Mouse (Mus musculus): ENCODE measurements around the gene Lamb2.

Gene Lamb2

GRCm38 (mm10) chr9:108479721-108480351 is at the start of gene Lamb2:
TSS of gene Lamb2 (plus strand) at chr9:108479736.
- DNase-seq: peak; percentile 19 to 69

GRCm38 (mm10) chr9:108431431-108432067 is 48.0 kb upstream of the Lamb2 start:
- DNase-seq: no peak

DNA sequence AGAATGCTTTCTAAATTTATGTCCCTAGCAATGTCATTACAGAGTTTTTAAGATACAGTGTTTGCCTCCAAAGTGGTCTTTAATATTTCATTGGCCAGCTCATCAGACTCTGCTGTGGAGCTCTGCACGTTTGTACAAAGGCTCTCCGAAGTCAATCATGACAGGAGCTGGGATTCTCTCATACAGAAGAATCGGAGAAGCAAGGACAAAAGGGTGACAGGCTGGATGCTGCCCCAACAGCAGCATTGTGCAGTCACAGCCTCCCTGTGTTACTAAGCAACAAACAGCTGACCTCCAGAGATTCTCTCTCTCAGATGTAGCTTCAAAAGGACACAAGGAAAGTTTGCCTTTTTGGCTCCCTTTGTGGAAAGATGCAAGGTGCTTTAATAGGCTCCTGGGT is 43.4 kb upstream of the Lamb2 start, which contains the start of gene BC048562:
TSS of gene BC048562 (plus strand) at position 301 of the 400 bp plus-strand sequence.
- DNase-seq: no peak

DNA sequence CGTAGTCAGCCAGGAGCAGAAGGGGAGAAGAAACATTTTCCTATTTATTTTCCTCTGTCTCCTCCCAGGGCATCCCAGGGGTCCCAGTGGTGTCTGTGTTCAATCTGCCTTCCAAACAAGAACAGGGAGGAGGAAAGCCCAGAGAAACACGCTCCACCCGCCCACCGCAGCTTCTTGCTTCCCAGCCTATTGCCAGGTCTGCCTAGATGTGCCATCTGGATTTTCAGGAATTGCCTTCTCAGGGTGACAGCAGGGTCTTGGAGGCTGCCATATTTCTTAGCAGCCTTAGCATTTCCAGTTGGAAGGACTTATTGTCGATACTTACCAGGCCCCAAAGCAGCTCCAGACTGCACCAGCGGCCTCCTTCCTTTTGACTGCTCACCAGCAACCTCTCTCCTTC is 40.4 kb upstream of the Lamb2 start:
- no peak for DNase-seq

DNA sequence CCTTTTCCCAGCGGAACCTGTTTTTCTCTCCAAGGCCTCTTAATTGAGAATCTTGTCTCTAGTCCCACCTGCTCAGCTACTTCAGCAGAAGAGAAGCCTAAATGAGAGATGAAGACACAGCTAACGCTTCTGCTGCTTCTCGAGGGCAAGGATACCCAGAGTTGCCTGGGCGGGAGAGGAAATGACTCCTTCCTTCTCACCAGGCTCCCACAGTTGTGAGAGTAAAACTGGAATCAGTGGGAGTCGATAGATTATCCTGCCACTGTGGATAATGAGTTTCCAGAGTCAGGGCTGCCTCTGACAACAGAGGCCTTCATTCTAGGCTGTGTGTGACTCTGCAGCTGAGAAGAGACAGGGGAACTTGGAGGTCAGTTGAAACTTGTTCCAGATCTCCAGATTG is 39.1 kb upstream of the Lamb2 start:
- no peak for DNase-seq

DNA sequence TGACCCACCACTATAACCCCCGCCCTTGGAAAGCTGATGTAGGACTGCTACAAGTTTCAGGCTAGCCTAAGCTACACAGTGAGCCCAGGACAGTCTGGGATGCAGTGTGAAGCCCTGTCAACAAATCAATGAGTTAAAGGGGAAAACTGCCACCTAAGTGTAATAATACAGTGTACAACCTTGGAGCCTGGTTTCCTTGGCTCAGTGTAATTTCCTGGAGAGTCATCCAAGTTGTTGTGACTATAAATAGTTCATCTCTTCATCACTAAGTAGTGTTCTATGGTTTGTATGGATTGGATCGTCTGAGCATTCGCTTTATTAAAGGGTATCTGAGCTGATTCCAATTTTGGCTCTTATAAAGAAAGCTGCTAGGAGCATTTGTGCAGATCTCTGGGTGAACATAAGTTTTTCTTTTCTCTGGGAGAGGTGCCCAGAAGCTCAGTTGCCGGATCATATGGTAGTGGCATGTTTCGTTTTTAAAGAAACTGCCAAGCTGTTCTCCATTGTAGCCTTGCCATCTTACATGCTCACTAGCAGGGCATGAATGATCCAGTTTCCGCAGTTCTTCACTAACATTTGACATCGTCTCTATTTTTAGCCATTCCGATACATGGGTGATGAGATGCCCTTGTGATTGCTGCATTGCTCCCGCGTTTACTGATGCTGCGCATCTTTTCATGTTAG is 38.2 kb upstream of the Lamb2 start:
- no peak for DNase-seq

- no peak for DNase-seq
Observed at GRCm38 (mm10) chr9:108445125-108445524, 34.4 kb upstream of the Lamb2 start.

DNA sequence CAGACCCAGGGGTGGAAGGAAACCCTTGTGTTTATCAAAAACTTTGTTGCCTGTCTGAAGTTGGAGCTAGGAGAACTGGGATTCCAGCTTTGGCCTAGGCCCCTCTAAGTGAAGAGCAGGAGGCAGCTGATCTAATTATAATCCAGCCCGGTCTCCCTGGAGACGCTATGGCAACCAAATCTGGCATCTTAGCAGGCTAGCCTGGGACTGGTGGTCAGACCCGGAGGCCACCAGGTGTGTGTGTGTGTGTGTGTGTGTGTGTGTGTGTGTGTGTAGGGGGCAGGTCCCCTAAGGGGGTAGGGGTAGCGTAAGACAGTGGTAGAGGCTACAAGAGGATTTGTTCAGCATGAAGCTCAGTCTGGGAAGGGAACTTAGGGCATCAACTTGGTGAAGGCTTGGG is 29.7 kb upstream of the Lamb2 start:
- no peak for DNase-seq

GRCm38 (mm10) chr9:108450292-108451169 is 29.0 kb upstream of the Lamb2 start:
- no peak for DNase-seq

- DNase-seq: no peak
Observed at GRCm38 (mm10) chr9:108451170-108451493, 28.4 kb upstream of the Lamb2 start.

- no peak for DNase-seq
Observed at GRCm38 (mm10) chr9:108451519-108452160, 27.9 kb upstream of the Lamb2 start.

- DNase-seq: peak; percentile 72 to 83
Observed at GRCm38 (mm10) chr9:108452291-108452906, 27.1 kb upstream of the Lamb2 start.

- DNase-seq: no peak
Observed at GRCm38 (mm10) chr9:108452911-108453310, 26.6 kb upstream of the Lamb2 start.

DNA sequence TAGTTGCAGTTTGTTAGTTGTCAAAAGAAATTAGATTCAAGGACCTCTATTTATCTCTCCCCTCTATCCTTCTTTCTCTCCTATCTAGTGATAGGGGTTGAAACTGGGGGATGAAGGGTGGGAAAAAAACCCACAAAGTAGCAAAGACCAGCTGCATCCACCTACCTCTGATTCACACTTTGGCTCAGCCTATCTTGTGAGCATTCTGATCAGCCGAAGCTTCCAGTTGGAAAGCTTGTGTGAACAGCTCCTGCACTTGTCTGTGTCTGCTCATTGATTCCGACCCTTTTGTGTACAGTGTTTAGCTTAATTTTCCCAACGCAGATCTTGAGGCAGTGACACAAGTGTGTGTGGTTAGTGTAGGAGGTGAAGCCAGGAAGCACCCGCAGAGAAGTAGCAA is 26.1 kb upstream of the Lamb2 start:
- DNase-seq: no peak

GRCm38 (mm10) chr9:108454429-108454828 is 25.1 kb upstream of the Lamb2 start:
- no peak for DNase-seq

DNA sequence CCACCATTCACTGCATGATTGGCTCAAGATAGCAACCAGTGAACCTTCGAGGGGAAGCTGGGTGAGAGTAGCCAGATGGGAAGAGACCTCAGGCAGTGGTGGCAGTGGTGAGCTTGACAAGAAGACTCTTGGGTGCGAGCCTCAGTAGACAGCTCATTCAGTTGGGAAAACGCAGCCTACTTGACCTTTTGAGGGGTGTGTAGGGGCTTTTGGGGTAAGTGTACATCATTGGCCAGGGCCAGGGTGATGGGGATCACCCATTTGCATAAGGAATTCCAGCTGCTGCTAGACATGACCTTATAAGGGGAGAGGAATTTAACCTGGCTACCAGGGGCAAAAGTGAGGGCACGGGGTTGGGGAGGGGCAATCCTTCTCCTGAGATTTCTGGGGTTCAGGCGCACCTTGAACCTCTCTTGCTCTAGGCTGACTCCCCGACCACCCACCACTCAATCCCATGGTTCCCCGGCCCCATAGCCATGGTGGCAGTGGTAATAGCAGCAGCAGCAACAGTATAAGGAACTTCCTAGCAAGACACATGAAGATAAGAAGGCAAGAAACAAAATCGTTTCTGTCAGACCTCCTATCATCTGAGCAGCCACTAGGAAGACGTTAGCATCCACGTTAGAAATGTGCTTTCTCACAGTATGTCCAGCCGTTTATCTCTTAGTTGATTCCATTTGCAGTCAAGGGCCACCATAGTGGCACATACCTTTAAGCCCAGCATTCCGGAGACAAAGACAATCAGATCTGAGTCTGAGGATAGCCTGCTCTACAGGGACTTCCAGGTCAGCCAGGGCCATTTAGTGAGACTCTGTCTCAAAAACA is 23.6 kb upstream of the Lamb2 start:
- no peak for DNase-seq

- DNase-seq: no peak
Observed at GRCm38 (mm10) chr9:108456953-108457352, 22.6 kb upstream of the Lamb2 start.

- no peak for DNase-seq
Observed at GRCm38 (mm10) chr9:108459939-108460318, 19.6 kb upstream of the Lamb2 start.

DNA sequence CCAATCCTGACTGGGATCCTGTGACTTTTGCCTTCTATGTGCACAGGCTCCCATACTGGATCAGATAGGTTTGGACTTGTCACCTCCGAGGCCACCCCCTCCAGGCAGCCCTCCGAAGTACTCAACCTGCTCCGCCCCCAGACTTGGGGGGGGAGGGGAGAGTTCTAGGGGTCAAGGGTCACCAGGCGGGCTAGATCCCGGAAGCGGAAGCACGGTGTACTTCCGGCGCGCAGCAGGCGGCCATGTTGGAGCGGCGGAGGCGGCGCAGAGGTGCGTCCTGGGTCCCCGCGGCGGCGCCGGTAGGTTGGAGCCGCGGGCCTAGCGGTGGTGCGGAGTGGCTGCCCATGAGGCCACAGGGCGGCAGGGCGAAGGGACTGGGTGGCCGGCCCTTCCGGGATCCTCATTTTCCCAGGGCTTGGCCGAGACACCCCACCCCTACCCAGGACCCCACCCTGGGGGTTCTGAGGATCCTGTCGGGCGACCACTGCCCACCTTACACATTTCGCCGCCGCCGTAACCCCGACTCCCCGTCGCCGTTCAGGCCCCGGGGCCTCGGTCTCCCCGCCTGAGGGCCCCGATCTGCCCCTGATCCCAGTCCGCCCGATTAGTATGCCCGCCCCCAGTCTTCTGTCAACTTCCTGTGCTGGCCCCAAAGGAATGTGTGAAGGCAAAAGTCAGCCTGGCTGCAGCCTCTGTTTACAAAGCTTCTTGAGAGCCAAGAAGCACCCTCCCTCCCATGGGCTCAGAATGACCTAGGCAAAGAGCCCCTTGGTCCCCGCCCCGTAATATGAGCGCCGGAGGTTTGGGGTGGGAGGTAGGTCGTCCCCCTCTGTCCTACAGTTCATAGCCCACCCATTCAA is 19.0 kb upstream of the Lamb2 start, which contains the start of gene Ccdc71:
TSS of gene Ccdc71 (plus strand) at position 209 of the 860 bp plus-strand sequence.
- DNase-seq: peak; percentile 83 to 86

- DNase-seq: peak in 1 of 2 experiments; percentile 37
Observed at GRCm38 (mm10) chr9:108461181-108461631, 18.3 kb upstream of the Lamb2 start, which contains the start of gene Klhdc8b. TSS of gene Klhdc8b (minus strand) at chr9:108461581.
